28 mouse cellular contexts compared by ENCODE assay signal in the genomic region with DNA sequence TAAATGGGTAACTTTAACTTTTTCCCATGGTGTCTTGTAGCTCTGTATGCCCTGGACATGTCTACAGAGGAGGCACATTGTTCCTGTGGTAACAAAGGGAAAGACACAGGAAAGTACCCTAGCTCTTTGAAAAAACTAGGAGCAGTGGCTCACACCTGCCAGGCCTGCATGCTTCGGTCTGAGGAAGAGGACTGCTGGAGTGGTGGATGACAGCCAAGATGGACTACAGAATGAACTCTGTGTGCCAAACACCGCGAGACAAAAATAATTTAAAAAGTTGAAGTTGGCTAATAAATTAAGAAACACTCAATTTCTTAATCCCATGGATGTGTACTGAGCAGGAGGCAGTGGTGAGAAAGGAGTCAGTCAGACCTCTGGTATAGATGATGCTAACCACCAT. TPM values are rescaled to one million over a fixed set of nuclear protein-coding genes. Genes with fewer than 3 reads are reported as not detected.
"Had no signal": no experiment of that assay in that cellular context is flagged by ENCODE, and none has a peak within 500 bp of the region (broad histone marks: within the 10 kb centered on the region; RNA-seq: fewer than 3 reads in every experiment).

No protein-coding gene starts in this region.

- H3K9ac ChIP-seq: heart, embryonic 12.5 days; hindbrain, embryonic 12.5 days; hindbrain, embryonic 14.5 days; intestine, embryonic 15.5 days; limb, embryonic 12.5 days; liver, embryonic 13.5 days; liver, embryonic 15.5 days; liver, postnatal 0 days had no signal

- H3K4me2 ChIP-seq: heart, embryonic 12.5 days; hindbrain, embryonic 12.5 days; hindbrain, embryonic 14.5 days; intestine, embryonic 15.5 days; limb, embryonic 12.5 days; liver, embryonic 13.5 days; liver, embryonic 15.5 days had no signal

- DNase-seq: gastrocnemius, adult 2 months; gastrocnemius, postnatal 10 days; gastrocnemius, postnatal 25 days; heart, postnatal 10 days; heart, postnatal 4 days; kidney, adult 18-20 months; kidney, adult 8-10 months; kidney, postnatal 10 days; kidney, postnatal 25 days; kidney, postnatal 4 days; liver; liver, embryonic 13.5 days; liver, postnatal 0 days had no signal

- H3K4me3 ChIP-seq: gastrocnemius, adult 2 months; heart, embryonic 10.5 days; heart, embryonic 12.5 days; hindbrain, embryonic 10.5 days; hindbrain, embryonic 12.5 days; intestine, embryonic 15.5 days; layer of hippocampus, adult 2 months; left cerebral cortex, adult 2 months; limb, embryonic 10.5 days; limb, embryonic 12.5 days; liver, embryonic 13.5 days; liver, embryonic 15.5 days had no signal

- ATAC-seq: hindbrain, embryonic 16.5 days; inflammation-experienced regulatory T-cells, adult 6 months; intestine, embryonic 15.5 days; intestine, postnatal 0 days; liver, postnatal 0 days had no signal

- H3K27me3 ChIP-seq: heart, embryonic 12.5 days; hindbrain, embryonic 12.5 days; intestine, embryonic 15.5 days; limb, embryonic 12.5 days; liver, embryonic 13.5 days; liver, embryonic 15.5 days had no signal

- H3K4me1 ChIP-seq: heart, embryonic 10.5 days; hindbrain, embryonic 10.5 days; hindbrain, embryonic 12.5 days; intestine, embryonic 15.5 days; limb, embryonic 10.5 days; limb, embryonic 12.5 days had no signal

- H3K9me3 ChIP-seq: heart, embryonic 10.5 days; heart, embryonic 12.5 days; hindbrain, embryonic 10.5 days; hindbrain, embryonic 12.5 days; intestine, embryonic 15.5 days; limb, embryonic 10.5 days; limb, embryonic 12.5 days; liver, embryonic 13.5 days; liver, embryonic 15.5 days had no signal

- H3K27ac ChIP-seq: gastrocnemius, adult 2 months; heart, embryonic 10.5 days; hindbrain, embryonic 10.5 days; hindbrain, embryonic 12.5 days; hindbrain, embryonic 14.5 days; intestine, embryonic 15.5 days; layer of hippocampus, adult 2 months; left cerebral cortex, adult 2 months; limb, embryonic 10.5 days; limb, embryonic 12.5 days; liver, embryonic 13.5 days; liver, embryonic 15.5 days had no signal

RNA-seq across cellular contexts. Expression of gene 1810010H24Rik, which starts 15.9 kb away (rescaled TPM):
- total RNA-seq: granulocyte monocyte progenitor cell, adult 5-6 weeks had no signal
